Mouse (Mus musculus) forebrain, embryonic 13.5 days (tissue): ENCODE data around the gene Psmd3. TPM values are rescaled to one million over a fixed set of nuclear protein-coding genes. Genes with fewer than 3 reads are reported as not detected.

Source experiments
- ATAC-seq: fragments of 200-750 bp; cut with Nextera tagmentation; 2 replicates; pipeline ENCODE4 v1.8.0; 2017
- H3K27ac ChIP-seq: fragments of 300-500 bp; sonication (generic); 2 replicates; pipeline ENCODE4 v1.5.1; 2015; ENCODE audit warnings: inconsistent platforms, mild to moderate bottlenecking, moderate library complexity
- H3K27me3 ChIP-seq: fragments of 300-500 bp; sonication (generic); 2 replicates; pipeline ENCODE4 v1.6.1; 2015; ENCODE audit warnings: mild to moderate bottlenecking, inconsistent platforms
- H3K36me3 ChIP-seq: fragments of 300-500 bp; sonication (generic); 2 replicates; pipeline ENCODE4 v1.6.1; 2015; ENCODE audit warnings: mild to moderate bottlenecking, inconsistent platforms; ENCODE audit not compliant: poor library complexity, severe bottlenecking
- H3K4me1 ChIP-seq: fragments of 300-500 bp; sonication (generic); 2 replicates; pipeline ENCODE4 v1.6.1; 2015; ENCODE audit warnings: inconsistent platforms
- H3K4me2 ChIP-seq: fragments of 300-500 bp; sonication (generic); 2 replicates; pipeline ENCODE4 v1.6.1; 2015; ENCODE audit warnings: inconsistent platforms, mild to moderate bottlenecking, moderate library complexity
- H3K4me3 ChIP-seq: fragments of 300-500 bp; sonication (generic); 2 replicates; pipeline ENCODE4 v1.5.1; 2015; ENCODE audit warnings: mild to moderate bottlenecking, inconsistent platforms
- H3K9ac ChIP-seq: fragments of 300-500 bp; sonication (generic); 2 replicates; pipeline ENCODE4 v1.6.1; 2015; ENCODE audit warnings: mild to moderate bottlenecking, inconsistent platforms
- H3K9me3 ChIP-seq: fragments of 300-500 bp; sonication (generic); replicated peaks from 2 replicates; pipeline ENCODE4 v1.6.1; 2016; ENCODE audit warnings: inconsistent platforms
- WGBS: fragments of 180-500 bp; shearing (Covaris S2); methylation state at CpG from one replicate; pipeline ENCODE4 v1.1.7; 2015; 5-methylcytosine and 5-hydroxymethylcytosine counted together
- polyA plus RNA-seq: library from polyadenylated mRNA; unstranded; fragments of >200 nt; fragmentation: Nextera tagmentation; extraction: Ambion mirVana; gene quantifications from 2 replicates; pipeline ENCODE4 v1.2.1, GENCODE M21; 2015

Gene Psmd3
- polyA plus RNA-seq, 1 experiment from 2014 or later, result 187 TPM

DNA sequence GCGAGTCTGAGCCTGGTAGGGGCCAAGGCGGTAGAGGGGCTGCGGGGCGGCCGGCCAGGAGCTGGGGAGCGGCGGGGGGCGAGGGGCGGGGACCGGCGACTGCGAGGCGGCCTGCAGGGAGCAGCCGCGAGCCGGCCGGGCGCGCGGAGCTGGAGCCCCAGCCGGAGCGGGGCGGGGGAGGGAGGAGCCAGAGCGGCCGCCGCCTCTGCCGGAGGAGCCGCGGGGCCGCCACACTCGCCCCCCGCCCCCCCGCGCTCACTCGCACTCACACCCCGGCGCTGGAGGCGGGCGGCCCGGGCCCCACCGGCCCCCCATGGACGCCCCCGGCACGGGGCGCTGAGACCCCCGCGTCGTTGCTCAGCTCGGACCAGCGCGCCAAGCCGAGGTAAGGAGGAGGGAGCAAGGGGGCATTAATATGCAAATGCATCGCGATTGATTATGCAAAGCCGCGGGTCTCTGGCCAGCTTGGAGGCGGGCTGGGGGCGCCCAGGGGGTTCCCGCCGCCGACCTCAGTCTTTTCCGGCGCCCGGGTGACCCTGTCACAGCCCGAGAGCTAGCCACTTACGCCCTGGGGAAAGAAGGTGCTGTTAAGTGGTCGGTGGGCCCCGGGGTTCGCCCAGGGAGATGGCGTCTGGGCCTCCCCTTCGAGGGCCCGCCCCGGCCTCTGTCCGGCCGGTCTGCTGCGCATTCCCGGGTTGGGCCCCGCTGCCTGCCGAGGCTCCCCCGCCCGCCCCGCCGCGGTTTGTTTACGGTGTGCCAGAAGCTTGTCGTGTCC, 59.5 kb downstream of the Psmd3 start:
- H3K4me2 ChIP-seq, result peak overlapping the region; percentile 88
- no peaks in the 10 kb centered on the region for H3K27me3 ChIP-seq
- peak overlapping the region; percentile 94 for H3K9ac ChIP-seq
- H3K36me3 ChIP-seq, result no peaks in the 10 kb centered on the region
- WGBS, result under 1% methylated on average over 60 of the region's 86 CpGs
- no peaks in the 10 kb centered on the region for H3K9me3 ChIP-seq
- H3K4me3 ChIP-seq, result peak overlapping the region; percentile 72
- peak overlapping the region; percentile 98 for H3K27ac ChIP-seq
- peaks cover 80% of the 10 kb centered on the region for H3K4me1 ChIP-seq
- peak; percentile 69 for ATAC-seq

DNA sequence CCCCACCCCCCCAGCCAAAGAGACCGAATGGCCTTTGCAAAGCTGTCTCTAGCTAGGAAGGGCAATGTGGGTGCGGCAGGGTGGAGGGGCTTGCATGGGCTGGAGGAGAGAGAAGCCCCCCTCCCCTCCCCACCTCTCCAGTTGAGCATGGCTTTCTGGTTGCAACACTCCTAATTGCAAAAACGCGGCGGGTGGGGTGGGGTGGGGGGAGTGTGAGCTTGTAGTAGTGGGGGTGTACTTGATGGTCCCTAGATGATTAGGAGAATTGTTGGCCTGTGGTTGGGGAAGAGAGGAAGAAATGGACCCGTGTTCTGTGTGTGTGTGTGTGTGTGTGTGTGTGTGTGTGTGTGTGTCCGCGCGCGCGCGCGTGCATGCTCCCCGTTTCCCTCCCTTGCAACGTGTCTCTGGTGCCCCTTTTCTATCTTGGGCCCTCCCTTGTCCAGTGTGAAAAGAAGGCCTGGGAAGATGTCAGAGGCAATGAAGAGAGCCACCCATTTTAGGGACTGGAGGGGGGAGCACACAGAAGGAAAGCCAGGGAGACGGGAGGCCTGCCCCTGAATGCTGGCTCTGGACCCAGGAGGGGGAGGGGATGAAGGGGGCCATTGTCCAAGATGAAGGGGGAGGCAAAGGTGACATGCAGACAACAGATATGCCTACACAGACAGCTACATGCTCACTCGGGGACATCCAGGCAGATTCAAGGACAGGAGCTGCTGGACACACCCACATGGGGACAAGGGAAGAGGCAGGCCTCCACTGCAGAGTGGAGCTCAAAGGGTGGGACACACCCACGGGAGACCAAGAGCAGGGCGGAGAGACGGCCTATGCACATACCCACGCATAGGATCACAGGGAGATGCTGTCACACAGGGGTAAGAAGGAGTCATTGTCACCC, 60.3 kb downstream of the Psmd3 start:
- WGBS, result 1% methylated on average over 20 of the region's 21 CpGs
- peak overlapping the region; percentile 94 for H3K9ac ChIP-seq
- peaks cover 86% of the 10 kb centered on the region for H3K4me1 ChIP-seq
- no peaks in the 10 kb centered on the region for H3K27me3 ChIP-seq
- peak overlapping the region; percentile 88 for H3K4me2 ChIP-seq
- no peaks in the 10 kb centered on the region for H3K36me3 ChIP-seq
- H3K4me3 ChIP-seq, result peak overlapping the region; percentile 72
- H3K9me3 ChIP-seq, result no peaks in the 10 kb centered on the region
- peak overlapping the region; percentile 98 for H3K27ac ChIP-seq
- peak; percentile 13; the same call in 1 of the 2 replicates for ATAC-seq

DNA sequence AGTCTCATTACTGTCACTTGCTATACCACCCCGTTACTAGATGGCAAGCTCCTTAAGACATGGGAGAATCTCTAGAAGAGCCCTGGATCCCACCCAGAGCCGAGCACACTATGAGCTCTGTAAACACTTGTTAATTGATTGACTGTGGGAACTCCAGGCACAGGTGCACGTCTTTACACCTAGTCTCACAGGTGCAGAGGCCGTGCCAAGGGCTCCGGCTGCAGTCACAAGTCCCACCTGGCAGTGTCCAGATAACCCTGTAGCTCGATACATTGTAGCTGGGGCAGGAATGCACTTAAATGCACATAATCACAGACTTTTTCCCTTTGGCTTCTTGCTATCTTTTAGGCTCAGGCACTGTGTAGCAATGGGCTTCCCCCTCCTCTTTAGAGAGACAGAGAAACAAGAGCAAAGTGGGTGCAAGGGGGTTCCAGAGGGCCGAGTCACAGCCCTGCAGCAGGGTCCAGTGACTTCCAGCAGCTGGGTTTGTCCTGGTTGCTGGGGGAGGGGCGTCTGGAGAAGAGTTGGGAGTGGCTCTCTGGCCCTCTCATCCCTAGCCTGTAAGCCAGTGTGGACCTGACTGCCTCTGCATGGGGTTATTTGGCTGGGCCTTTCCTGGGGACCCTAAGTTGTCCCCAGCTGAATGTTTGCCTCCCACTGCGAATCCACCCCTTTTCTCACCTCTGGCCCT, 61.4 kb downstream of the Psmd3 start:
- Histone ChIP-seq H3K4me2 (peak overlapping the region; percentile 88), H3K4me1 (peaks cover 88% of the 10 kb centered on the region), H3K9ac (peak overlapping the region; percentile 94), H3K9me3 (no peaks in the 10 kb centered on the region), H3K36me3 (no peaks in the 10 kb centered on the region), H3K27me3 (no peaks in the 10 kb centered on the region), H3K27ac (peak overlapping the region; percentile 98), H3K4me3 (peak overlapping the region; percentile 72)
- ATAC-seq, result no peak
- 3% methylated on average over 9 of the region's 9 CpGs for WGBS

DNA sequence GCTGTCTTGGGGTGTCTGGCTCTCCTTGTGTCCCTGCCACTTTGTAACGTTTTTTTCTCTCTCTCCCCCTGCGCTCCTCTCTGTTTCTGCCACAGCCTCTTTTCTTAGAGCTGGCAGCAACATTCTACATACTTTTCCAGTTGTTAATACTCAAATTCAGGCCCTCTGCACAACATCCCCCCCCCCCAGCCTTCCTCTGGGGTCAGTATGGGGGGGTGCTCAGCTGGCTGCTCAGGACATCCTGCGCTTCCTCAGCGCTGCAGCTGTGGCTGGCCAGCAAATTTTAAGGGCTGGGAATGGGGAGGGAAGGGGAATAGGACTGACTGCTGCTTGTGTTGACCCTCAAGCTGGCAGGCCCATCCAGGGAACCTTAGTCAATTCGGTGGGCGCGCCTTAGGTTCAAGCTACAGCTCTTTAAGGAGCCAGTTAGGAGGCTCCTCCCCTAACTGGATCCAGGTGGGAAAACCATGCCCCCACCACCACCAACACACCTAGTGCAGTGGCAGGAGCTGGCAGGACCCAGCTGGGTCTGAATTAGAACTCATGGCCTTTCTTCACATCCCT, 62.2 kb downstream of the Psmd3 start:
- peak overlapping the region; percentile 88 for H3K4me2 ChIP-seq
- H3K36me3 ChIP-seq, result no peaks in the 10 kb centered on the region
- H3K9ac ChIP-seq, result peak overlapping the region; percentile 94
- H3K4me1 ChIP-seq, result peaks cover 88% of the 10 kb centered on the region
- WGBS, result 45% methylated on average over 7 of the region's 7 CpGs
- no peaks in the 10 kb centered on the region for H3K9me3 ChIP-seq
- peak overlapping the region; percentile 98 for H3K27ac ChIP-seq
- H3K4me3 ChIP-seq, result peak overlapping the region; percentile 72
- no peak for ATAC-seq
- H3K27me3 ChIP-seq, result no peaks in the 10 kb centered on the region

Other genes starting within 250 kb of the Psmd3 start
- gene Mien1, start 243.6 kb upstream of the Psmd3 start, polyA plus RNA-seq, result 208 and 237 TPM in 2 replicates
- 0.21 and 0.35 TPM in 2 replicates for gene Grb7, start 236.2 kb upstream of the Psmd3 start, polyA plus RNA-seq
- not detected in 2 replicates for gene Ikzf3, start 136.5 kb upstream of the Psmd3 start, polyA plus RNA-seq
- not detected in 2 replicates for gene Zpbp2, start 131.5 kb upstream of the Psmd3 start, polyA plus RNA-seq
- gene Ormdl3, start 95.2 kb upstream of the Psmd3 start, polyA plus RNA-seq, result 77.3 and 88.0 TPM in 2 replicates
- not detected in 2 replicates for gene Lrrc3c, start 84.3 kb upstream of the Psmd3 start, polyA plus RNA-seq
- 1.2 and 1.3 TPM in 2 replicates for gene Gm12355, start 56.9 kb upstream of the Psmd3 start, polyA plus RNA-seq
- not detected in 2 replicates for gene Gsdma3, start 56.2 kb upstream of the Psmd3 start, polyA plus RNA-seq
- not detected in 2 replicates for gene Gsdma2, start 35.8 kb upstream of the Psmd3 start, polyA plus RNA-seq
- gene Gsdma, start 18.2 kb upstream of the Psmd3 start, polyA plus RNA-seq, result not detected in 2 replicates
- 0.12 TPM in 1 of 2 replicates, not detected in the other for gene Csf3, start 18.7 kb downstream of the Psmd3 start, polyA plus RNA-seq
- 79.0 and 86.0 TPM in 2 replicates for gene Med24, start 46.9 kb downstream of the Psmd3 start, polyA plus RNA-seq
- 93.5 and 95.2 TPM in 2 replicates for gene Thra, start 58.1 kb downstream of the Psmd3 start, polyA plus RNA-seq
- 2.1 and 2.3 TPM in 2 replicates for gene Nr1d1, start 92.8 kb downstream of the Psmd3 start, polyA plus RNA-seq
- 31.3 and 32.9 TPM in 2 replicates for gene Msl1, start 113.0 kb downstream of the Psmd3 start, polyA plus RNA-seq
- gene Casc3, start 122.4 kb downstream of the Psmd3 start, polyA plus RNA-seq, result 46.4 and 51.1 TPM in 2 replicates
- gene Rapgefl1, start 154.2 kb downstream of the Psmd3 start, polyA plus RNA-seq, result 2.4 and 3.0 TPM in 2 replicates
- gene Wipf2, start 181.1 kb downstream of the Psmd3 start, polyA plus RNA-seq, result 5.0 and 5.4 TPM in 2 replicates
- 23.0 and 26.9 TPM in 2 replicates for gene Cdc6, start 225.2 kb downstream of the Psmd3 start, polyA plus RNA-seq
- gene Rara, start 245.3 kb downstream of the Psmd3 start, polyA plus RNA-seq, result 8.7 and 10.2 TPM in 2 replicates